Mouse (Mus musculus) embryo, embryonic 11 days (tissue): ENCODE measurements at regions not wholly inside any gene's neighbourhood (a gene's known extent, or its start where the extent isn't known, plus 50 kb on each side); places are given as distances from the start of the nearest gene placed in this dataset.

Source experiments
- DNase-seq: peaks from one replicate; pipeline ENCODE4 v3.0.0-alpha.2; 2015

- no peak for DNase-seq
Measured at GRCm38 (mm10) chr7:67462591-67462990, 89.9 kb upstream of the Mef2a start.

- no peak for DNase-seq
Measured at GRCm38 (mm10) chr7:67461333-67462255, 88.9 kb upstream of the Mef2a start.

- DNase-seq = no peak
Measured at GRCm38 (mm10) chr7:67459810-67460209, 87.2 kb upstream of the Mef2a start.

DNA sequence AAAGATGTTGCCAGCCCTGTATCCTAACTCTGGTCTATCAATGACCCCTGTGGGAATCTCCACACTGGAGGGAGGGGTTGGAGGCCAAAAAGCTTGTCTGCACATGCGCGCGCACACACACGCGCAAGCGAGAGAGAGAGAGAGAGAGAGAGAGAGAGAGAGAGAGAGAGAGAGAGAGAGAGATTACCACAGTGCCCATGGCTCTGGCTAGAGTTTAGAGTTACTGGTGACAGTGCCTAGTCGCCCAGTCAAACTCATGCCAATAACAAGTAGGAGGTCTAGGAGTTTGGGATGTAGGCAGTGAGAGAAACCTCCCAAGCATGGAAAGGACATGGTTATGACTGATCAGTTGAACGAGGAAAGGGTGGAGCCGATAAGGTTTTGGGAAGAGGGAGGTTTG is 86.6 kb upstream of the Mef2a start:
- no peak for DNase-seq

DNA sequence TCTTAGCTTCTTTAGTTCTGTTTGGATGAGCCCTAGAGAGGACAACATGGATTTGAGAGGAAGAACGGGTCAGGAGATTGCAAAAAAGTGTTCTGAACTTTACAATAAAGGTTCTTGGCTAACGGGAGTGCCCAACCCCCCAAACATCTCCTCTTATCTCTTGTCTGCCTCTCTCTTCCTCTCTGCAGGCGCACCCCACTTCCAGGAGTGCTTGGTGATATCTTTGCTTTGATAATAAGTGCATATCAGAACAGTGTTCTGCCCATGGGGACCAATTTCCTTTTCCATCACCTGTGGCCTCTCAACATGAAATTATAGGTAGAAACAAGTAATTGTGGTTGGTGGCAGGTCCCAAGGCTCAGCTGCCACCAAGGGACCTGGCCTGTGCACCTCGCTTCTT is 86.0 kb upstream of the Mef2a start:
- DNase-seq = no peak

GRCm38 (mm10) chr7:67457898-67458297 is 85.2 kb upstream of the Mef2a start:
- DNase-seq = no peak

DNA sequence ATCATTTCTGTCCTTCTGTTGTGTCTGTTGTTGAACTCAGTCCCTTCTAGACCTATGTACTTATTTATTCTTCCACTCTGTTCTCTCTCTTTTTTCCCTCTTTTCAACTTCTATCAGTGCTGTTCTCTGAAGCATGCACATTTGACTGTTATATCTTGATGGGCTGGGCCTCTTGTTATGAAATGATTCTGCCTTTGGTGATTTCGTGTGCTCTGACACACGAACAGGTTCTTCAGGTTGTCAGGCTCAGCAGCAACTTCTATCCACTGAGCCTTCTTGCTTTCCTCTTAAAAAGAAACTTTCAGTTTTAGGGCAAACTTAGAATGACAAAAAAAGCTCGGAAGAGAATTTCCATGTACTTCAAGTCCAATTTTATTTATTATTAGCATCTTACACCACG is 83.4 kb upstream of the Mef2a start:
- DNase-seq = no peak

DNA sequence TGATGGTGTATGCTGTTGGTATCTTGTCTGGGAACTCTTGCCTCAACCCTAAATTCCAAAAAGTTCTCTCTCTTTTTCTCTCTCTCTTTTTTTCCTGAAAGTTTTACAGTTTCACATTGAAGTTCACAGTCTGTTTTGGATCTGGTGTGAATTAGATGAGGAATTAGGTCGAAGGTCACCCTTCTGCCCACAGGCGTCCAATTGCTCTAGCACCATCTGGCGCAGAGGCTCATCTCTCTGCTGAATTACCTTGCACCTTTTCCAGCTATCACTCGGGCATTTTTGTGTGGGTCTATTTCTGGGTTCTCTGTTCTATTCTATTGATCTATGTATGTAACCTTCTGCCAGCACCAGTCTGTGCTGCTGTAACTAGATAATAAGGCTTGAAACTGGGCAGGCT is 81.8 kb upstream of the Mef2a start:
- DNase-seq = no peak

- DNase-seq = no peak
Measured at GRCm38 (mm10) chr7:67451157-67451793, 78.6 kb upstream of the Mef2a start.

DNA sequence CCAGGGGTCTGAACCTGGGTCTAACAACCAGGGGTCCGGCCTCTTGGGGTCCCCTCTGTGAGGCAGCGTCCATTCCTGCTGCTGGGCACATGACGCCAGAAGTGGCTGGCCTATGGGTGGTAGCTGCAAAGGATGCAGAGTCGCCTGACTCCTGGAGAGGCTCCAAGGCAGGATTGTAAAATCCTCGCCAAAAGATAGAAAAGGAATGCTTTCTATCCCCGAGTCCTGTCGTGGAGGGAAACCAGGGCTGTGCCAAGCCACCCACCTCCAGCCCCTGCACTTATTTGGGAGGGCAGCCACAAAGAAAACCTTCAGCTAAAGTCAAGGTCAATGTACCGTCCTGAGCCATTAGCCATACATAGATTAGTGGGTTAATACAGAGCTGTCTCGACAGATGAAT is 73.9 kb upstream of the Mef2a start:
- no peak for DNase-seq

GRCm38 (mm10) chr7:67445203-67446041 is 72.8 kb upstream of the Mef2a start:
- DNase-seq = no peak

GRCm38 (mm10) chr7:67444523-67444942 is 71.9 kb upstream of the Mef2a start:
- DNase-seq = peak; percentile 56

GRCm38 (mm10) chr7:67443666-67444065 is 71.0 kb upstream of the Mef2a start:
- no peak for DNase-seq

GRCm38 (mm10) chr7:67443001-67443555 is 70.4 kb upstream of the Mef2a start:
- DNase-seq = peak; percentile 48

DNA sequence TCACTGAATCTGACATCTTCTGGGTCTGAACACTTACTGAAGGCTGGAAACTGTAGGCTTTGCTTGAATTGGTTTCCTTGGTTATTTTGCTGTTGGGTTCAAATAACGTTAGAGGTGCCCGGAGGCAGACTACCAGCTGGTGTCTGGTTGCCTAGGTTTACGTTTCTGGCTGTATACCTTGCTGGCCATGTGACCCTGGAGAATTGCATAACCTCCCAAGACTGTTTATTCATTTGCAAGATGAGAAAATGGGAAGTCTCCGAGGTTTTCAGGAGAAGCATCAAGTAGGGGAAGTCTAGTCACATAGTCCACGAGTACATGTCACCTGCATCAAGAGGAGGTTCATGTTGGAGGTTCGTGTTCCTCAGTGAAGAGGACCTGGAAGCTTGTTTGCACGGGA is 69.6 kb upstream of the Mef2a start:
- no peak for DNase-seq

DNA sequence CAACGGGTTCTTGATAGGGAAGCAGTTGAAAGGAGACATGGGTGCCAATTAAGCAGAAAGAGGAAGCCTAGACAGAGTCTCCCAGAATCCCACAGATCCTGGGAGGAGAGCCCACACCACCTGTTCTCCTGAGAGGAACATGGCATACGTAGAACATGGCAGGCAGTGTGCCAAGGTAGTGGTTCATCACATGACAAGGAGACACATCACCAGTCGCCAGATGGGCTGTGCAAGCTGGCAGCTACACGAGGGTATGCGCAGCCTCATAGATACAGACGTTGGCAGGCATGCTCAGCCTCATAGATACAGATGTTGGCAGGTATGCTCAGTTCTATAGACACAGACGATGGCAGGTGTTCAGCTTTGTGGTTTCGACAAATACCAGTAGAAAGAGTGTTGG is 68.1 kb upstream of the Mef2a start:
- DNase-seq = no peak

DNA sequence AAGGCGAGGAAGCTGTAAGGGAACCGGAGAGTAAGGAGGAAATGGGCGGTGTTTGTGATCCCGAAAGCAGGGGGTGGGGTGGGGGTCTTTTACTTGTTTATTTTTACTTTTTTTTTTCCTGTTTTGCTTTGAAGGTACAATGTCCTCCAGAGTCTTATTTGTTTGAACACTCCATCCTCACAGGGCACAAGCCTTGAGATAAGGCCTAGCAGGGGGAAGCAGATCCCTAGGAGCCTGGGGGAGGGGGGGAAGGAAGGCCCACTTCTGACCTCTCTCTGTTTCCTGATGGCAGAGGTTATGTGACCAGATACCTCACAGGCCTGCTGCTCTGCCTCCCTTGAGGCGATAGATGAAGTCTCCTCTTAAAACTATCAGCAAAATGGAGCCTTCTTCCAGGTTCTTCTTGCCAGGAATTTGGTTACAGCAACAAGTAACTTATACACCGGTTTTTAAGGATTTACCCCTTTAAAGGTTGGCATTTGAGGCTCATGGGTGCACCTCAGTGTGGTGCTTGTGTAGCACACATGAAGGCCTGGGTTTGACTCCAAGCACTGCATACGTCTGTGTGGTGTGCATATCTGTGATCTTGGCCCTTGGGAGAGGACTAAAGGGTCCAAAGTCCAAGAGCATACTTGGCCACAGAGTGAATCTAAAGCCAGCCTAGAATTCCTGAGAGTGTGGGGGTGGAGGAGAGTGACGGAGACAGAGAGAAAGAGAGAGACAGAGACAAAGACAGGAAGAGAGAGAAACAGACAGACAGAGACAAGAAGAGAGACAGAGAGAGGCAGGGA is 64.8 kb upstream of the Mef2a start:
- DNase-seq = no peak

DNA sequence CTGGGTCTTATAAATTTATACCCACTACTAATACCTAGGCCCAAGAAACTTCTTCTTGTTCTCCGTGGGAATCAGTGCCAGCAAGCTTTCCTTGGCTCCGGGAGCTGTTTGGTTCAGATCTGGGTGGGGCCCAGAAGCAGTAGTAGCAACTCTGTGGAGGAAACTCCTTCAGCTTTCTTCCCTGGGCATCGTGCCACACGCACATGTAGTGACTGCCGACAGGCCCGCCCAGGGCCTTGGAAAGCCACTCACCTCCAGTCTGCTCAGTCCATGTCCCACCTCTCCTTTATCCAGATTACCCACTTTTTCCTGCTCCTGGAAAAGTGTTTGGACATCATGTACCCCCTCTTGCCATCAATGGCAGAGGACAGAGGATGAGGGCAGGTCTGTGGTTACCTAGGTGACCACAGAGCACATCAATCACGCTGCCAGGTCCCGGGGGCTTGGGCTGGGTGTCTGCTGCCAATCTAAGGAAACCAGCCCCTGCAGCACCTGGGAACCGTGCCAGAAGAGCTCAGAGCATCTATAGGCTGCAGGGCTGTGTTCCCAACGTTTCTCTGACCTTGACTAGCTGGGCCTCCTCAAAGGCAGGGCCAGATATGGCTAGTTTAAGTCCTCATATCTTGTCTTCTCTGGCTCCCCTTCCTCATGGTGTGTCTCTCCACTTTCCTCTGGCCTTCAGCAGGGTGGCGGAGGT is 63.1 kb upstream of the Mef2a start:
- no peak for DNase-seq

DNA sequence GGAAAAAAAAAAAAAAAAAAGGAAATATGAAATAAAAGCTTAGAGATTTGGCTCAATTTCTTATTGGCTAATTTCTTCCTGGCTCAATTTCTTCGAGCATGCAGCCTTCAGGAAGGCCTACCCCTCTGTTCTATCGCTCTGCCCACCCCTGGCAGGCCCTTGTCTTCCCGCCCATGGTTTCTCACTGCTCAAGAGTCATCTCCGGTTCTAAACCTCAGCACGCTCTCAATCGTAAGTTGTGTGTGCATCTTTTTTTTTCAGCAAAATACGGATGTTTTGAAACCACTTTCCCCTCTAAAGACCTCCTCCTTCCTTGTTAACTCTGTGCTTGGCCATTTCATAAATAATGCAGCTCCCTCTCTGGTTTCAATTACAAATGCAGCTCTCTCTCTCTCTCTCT is 58.3 kb upstream of the Mef2a start:
- DNase-seq = no peak

GRCm38 (mm10) chr7:67430041-67430440 is 57.4 kb upstream of the Mef2a start:
- DNase-seq = no peak

DNA sequence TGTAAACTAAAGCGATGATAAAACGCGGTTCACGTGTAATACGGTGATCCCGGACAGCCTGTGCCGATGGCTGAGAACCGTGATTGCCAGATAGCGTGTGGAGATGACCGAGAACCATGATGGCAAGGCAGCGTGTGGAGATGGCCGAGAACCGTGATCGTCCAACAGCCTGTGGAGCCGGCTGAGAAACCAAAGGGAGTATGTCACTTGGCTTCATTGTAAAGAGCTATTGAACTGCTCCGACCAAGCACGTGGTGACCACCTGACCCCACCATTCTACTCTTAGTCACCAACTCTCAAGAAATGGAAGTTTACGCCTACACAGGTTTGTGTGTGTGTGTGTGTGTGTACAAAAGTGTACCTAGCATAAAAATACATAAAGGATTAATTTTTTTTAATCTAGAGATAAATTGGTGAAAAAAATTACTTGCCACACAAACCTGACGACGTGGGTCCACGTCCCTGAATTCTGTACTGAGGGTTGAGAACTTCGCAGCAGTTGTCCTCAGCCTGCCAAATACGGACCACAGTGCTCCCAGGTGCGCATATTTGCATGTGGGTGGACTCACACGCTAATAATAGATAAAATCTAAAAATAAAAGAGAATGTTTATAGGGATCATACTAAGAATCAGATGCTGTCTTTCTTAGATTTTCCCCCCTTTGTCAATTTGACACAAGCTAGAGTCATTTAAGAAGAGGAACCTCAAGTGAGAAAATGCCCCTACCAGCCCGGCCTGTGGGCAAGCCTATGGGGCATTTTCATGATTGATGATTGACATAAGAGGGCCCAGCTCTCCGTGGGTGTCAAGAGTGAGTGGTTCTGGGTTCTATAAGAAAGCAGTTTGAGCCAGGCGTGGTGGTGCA is 56.6 kb upstream of the Mef2a start:
- DNase-seq = no peak
